Mouse (Mus musculus): ENCODE results near the gene Tspan18. TPM values are rescaled to one million over a fixed set of nuclear protein-coding genes. Genes with fewer than 3 reads are reported as not detected.

Gene Tspan18
- polyA plus RNA-seq, 1 experiment, result 0.06 TPM

- Histone ChIP-seq H3K79me3 (ENCODE audit: low read depth) (no peaks in the 10 kb centered on the region), H3K27me3 (ENCODE audit: control insufficient read depth, insufficient read depth, insufficient read length) (no peaks in the 10 kb centered on the region), H3K79me2 (ENCODE audit: control insufficient read depth, insufficient read depth) (no peaks in the 10 kb centered on the region), H3ac (ENCODE audit: control insufficient read depth, insufficient read length, low read depth) (no peak overlapping the region), H3K36me3 (ENCODE audit: control insufficient read depth, insufficient read depth) (no peaks in the 10 kb centered on the region), H3K4me3 (ENCODE audit: insufficient read depth, poor library complexity, severe bottlenecking) (no peak overlapping the region)
- TF ChIP-seq CTCF (IDR thresholded peaks at IDR 0.05; ENCODE audit: control insufficient read depth, insufficient read depth, insufficient read length) (no peak), MAX (IDR thresholded peaks at IDR 0.05) (no peak), CEBPB (IDR thresholded peaks at IDR 0.05; ENCODE audit: low read depth) (no peak), USF1 (IDR thresholded peaks at IDR 0.05; ENCODE audit: low read depth) (no peak), MYOG (IDR thresholded peaks at IDR 0.05; ENCODE audit: control insufficient read depth, extremely low read depth, insufficient read length) (no peak), FOSL1 (IDR thresholded peaks at IDR 0.05; ENCODE audit: insufficient read depth, low read length, poor library complexity, severe bottlenecking) (no peak), MYOD1 (IDR thresholded peaks at IDR 0.05; ENCODE audit: control insufficient read depth, insufficient read length, low read depth) (no peak)
These were observed 18.8 kb upstream of the Tspan18 start for GRCm38 (mm10) chr2:93352915-93353685.

GRCm38 (mm10) chr2:93351352-93351751 lies 17.0 kb upstream of the Tspan18 start:
- Histone ChIP-seq H3ac (ENCODE audit: control insufficient read depth, insufficient read length, low read depth) (no peak overlapping the region), H3K79me3 (ENCODE audit: low read depth) (no peaks in the 10 kb centered on the region), H3K27me3 (ENCODE audit: control insufficient read depth, insufficient read depth, insufficient read length) (peaks cover under 1% of the 10 kb centered on the region), H3K4me3 (ENCODE audit: insufficient read depth, poor library complexity, severe bottlenecking) (no peak overlapping the region), H3K79me2 (ENCODE audit: control insufficient read depth, insufficient read depth) (no peaks in the 10 kb centered on the region), H3K36me3 (ENCODE audit: control insufficient read depth, insufficient read depth) (no peaks in the 10 kb centered on the region)
- TF ChIP-seq MYOG (IDR thresholded peaks at IDR 0.05; ENCODE audit: control insufficient read depth, extremely low read depth, insufficient read length) (no peak), MAX (IDR thresholded peaks at IDR 0.05) (no peak), USF1 (IDR thresholded peaks at IDR 0.05; ENCODE audit: low read depth) (no peak), CEBPB (IDR thresholded peaks at IDR 0.05; ENCODE audit: low read depth) (no peak), FOSL1 (IDR thresholded peaks at IDR 0.05; ENCODE audit: insufficient read depth, low read length, poor library complexity, severe bottlenecking) (no peak), CTCF (IDR thresholded peaks at IDR 0.05; ENCODE audit: control insufficient read depth, insufficient read depth, insufficient read length) (no peak), MYOD1 (IDR thresholded peaks at IDR 0.05; ENCODE audit: control insufficient read depth, insufficient read length, low read depth) (no peak)

- no peaks in the 10 kb centered on the region for H3K36me3 ChIP-seq (ENCODE audit: control insufficient read depth, insufficient read depth)
- no peaks in the 10 kb centered on the region for H3K79me2 ChIP-seq (ENCODE audit: control insufficient read depth, insufficient read depth)
- H3K79me3 ChIP-seq (ENCODE audit: low read depth), result no peaks in the 10 kb centered on the region
- H3K27me3 ChIP-seq (ENCODE audit: control insufficient read depth, insufficient read depth, insufficient read length), result peaks cover 6% of the 10 kb centered on the region
- H3ac ChIP-seq (ENCODE audit: control insufficient read depth, insufficient read length, low read depth), result no peak overlapping the region
- no peak for TF ChIP-seq USF1 (IDR thresholded peaks at IDR 0.05; ENCODE audit: low read depth)
- H3K4me3 ChIP-seq (ENCODE audit: insufficient read depth, poor library complexity, severe bottlenecking), result no peak overlapping the region
These were observed 12.7 kb upstream of the Tspan18 start for GRCm38 (mm10) chr2:93347018-93347417.

GRCm38 (mm10) chr2:93346609-93347008 lies 12.3 kb upstream of the Tspan18 start:
- Histone ChIP-seq H3K79me3 (ENCODE audit: low read depth) (no peaks in the 10 kb centered on the region), H3K79me2 (ENCODE audit: control insufficient read depth, insufficient read depth) (no peaks in the 10 kb centered on the region), H3ac (ENCODE audit: control insufficient read depth, insufficient read length, low read depth) (no peak overlapping the region), H3K4me3 (ENCODE audit: insufficient read depth, poor library complexity, severe bottlenecking) (no peak overlapping the region), H3K27me3 (ENCODE audit: control insufficient read depth, insufficient read depth, insufficient read length) (peaks cover 6% of the 10 kb centered on the region), H3K36me3 (ENCODE audit: control insufficient read depth, insufficient read depth) (no peaks in the 10 kb centered on the region)
- TF ChIP-seq CEBPB (IDR thresholded peaks at IDR 0.05; ENCODE audit: low read depth) (no peak), USF1 (IDR thresholded peaks at IDR 0.05; ENCODE audit: low read depth) (no peak), CTCF (IDR thresholded peaks at IDR 0.05; ENCODE audit: control insufficient read depth, insufficient read depth, insufficient read length) (no peak), MAX (IDR thresholded peaks at IDR 0.05) (no peak), FOSL1 (IDR thresholded peaks at IDR 0.05; ENCODE audit: insufficient read depth, low read length, poor library complexity, severe bottlenecking) (no peak), MYOD1 (IDR thresholded peaks at IDR 0.05; ENCODE audit: control insufficient read depth, insufficient read length, low read depth) (no peak), MYOG (IDR thresholded peaks at IDR 0.05; ENCODE audit: control insufficient read depth, extremely low read depth, insufficient read length) (no peak)

- TF ChIP-seq MYOD1 (IDR thresholded peaks at IDR 0.05; ENCODE audit: control insufficient read depth, insufficient read length, low read depth), result no peak
- no peak overlapping the region for H3K4me3 ChIP-seq (ENCODE audit: insufficient read depth, poor library complexity, severe bottlenecking)
- no peak overlapping the region for H3ac ChIP-seq (ENCODE audit: control insufficient read depth, insufficient read length, low read depth)
- no peaks in the 10 kb centered on the region for H3K79me2 ChIP-seq (ENCODE audit: control insufficient read depth, insufficient read depth)
- H3K27me3 ChIP-seq (ENCODE audit: control insufficient read depth, insufficient read depth, insufficient read length), result peaks cover 6% of the 10 kb centered on the region
- H3K79me3 ChIP-seq (ENCODE audit: low read depth), result no peaks in the 10 kb centered on the region
- H3K36me3 ChIP-seq (ENCODE audit: control insufficient read depth, insufficient read depth), result no peaks in the 10 kb centered on the region
These were observed 11.5 kb upstream of the Tspan18 start for GRCm38 (mm10) chr2:93345663-93346268.

Measured in C2C12 (cell line).